Mouse (Mus musculus) embryonic facial prominence, embryonic 12.5 days (tissue): ENCODE measurements around the gene Fli1. TPM values are rescaled to one million over a fixed set of nuclear protein-coding genes. Genes with fewer than 3 reads are reported as not detected.

ENCODE experiments used
- ATAC-seq: fragments of 200-750 bp; cut with Nextera tagmentation; 2 replicates; pipeline ENCODE4 v1.8.0; 2017; ENCODE audit not compliant: insufficient number of reproducible peaks, insufficient read depth, low FRiP score, low TSS enrichment
- H3K27ac ChIP-seq: fragments of 300-500 bp; sonication (generic); 2 replicates; pipeline ENCODE4 v1.5.1; 2016; ENCODE audit warnings: mild to moderate bottlenecking
- H3K27me3 ChIP-seq: fragments of 300-500 bp; sonication (generic); 2 replicates; pipeline ENCODE4 v1.6.1; 2016; ENCODE audit warnings: mild to moderate bottlenecking, moderate library complexity
- H3K36me3 ChIP-seq: fragments of 300-500 bp; sonication (generic); 2 replicates; pipeline ENCODE4 v1.6.1; 2016; ENCODE audit warnings: mild to moderate bottlenecking
- H3K4me1 ChIP-seq: fragments of 300-500 bp; sonication (generic); 2 replicates; pipeline ENCODE4 v1.6.1; 2016
- H3K4me2 ChIP-seq: fragments of 300-500 bp; sonication (generic); replicated peaks from 2 replicates; pipeline ENCODE4 v1.6.1; 2016; ENCODE audit warnings: mild to moderate bottlenecking, moderate library complexity
- H3K4me3 ChIP-seq: fragments of 300-500 bp; sonication (generic); 2 replicates; pipeline ENCODE4 v1.5.1; 2016; ENCODE audit warnings: mild to moderate bottlenecking
- H3K9ac ChIP-seq: fragments of 300-500 bp; sonication (generic); 2 replicates; pipeline ENCODE4 v1.6.1; 2016; ENCODE audit warnings: mild to moderate bottlenecking, moderate library complexity
- H3K9me3 ChIP-seq: fragments of 300-500 bp; sonication (generic); 2 replicates; pipeline ENCODE4 v1.6.1; 2016; ENCODE audit warnings: mild to moderate bottlenecking, moderate library complexity
- WGBS: fragments of 180-500 bp; shearing (Covaris S2); methylation state at CpG from one replicate; pipeline ENCODE4 v1.1.7; 2016; 5-methylcytosine and 5-hydroxymethylcytosine counted together
- polyA plus RNA-seq: library from polyadenylated mRNA; unstranded; fragments of >200 nt; fragmentation: Nextera tagmentation; extraction: Ambion mirVana; gene quantifications from 2 replicates; pipeline ENCODE4 v1.2.1, GENCODE M21; 2016

The Fli1 gene
- polyA plus RNA-seq, 1 experiment from 2014 or later: 40.9 TPM

GRCm38 (mm10) chr9:32376863-32377590, 165.6 kb downstream of the Fli1 start:
- Histone ChIP-seq H3K27ac (no peak overlapping the region), H3K9ac (no peak overlapping the region), H3K36me3 (no peaks in the 10 kb centered on the region), H3K4me2 (no peak overlapping the region), H3K4me3 (no peak overlapping the region), H3K4me1 (no peaks in the 10 kb centered on the region), H3K27me3 (no peaks in the 10 kb centered on the region), H3K9me3 (no peaks in the 10 kb centered on the region)
- ATAC-seq: no peak
- WGBS: 77% methylated on average over 5 of the region's 5 CpGs

- no peak overlapping the region for H3K4me3 ChIP-seq
- no peaks in the 10 kb centered on the region for H3K9me3 ChIP-seq
- H3K27me3 ChIP-seq: no peaks in the 10 kb centered on the region
- H3K4me2 ChIP-seq: no peak overlapping the region
- ATAC-seq: no peak
- 87% methylated on average over 7 of the region's 7 CpGs for WGBS
- H3K27ac ChIP-seq: no peak overlapping the region
- no peaks in the 10 kb centered on the region for H3K36me3 ChIP-seq
- no peak overlapping the region for H3K9ac ChIP-seq
- no peaks in the 10 kb centered on the region for H3K4me1 ChIP-seq
Observed at GRCm38 (mm10) chr9:32376031-32376430, 166.6 kb downstream of the Fli1 start.

- no peaks in the 10 kb centered on the region for H3K9me3 ChIP-seq
- no peaks in the 10 kb centered on the region for H3K27me3 ChIP-seq
- no peak overlapping the region for H3K4me3 ChIP-seq
- no peaks in the 10 kb centered on the region for H3K4me1 ChIP-seq
- no peaks in the 10 kb centered on the region for H3K36me3 ChIP-seq
- no peak overlapping the region for H3K4me2 ChIP-seq
- no peak overlapping the region for H3K9ac ChIP-seq
- ATAC-seq: no peak
- WGBS: 94% methylated on average over 6 of the region's 6 CpGs
- H3K27ac ChIP-seq: no peak overlapping the region
Observed at GRCm38 (mm10) chr9:32373656-32374055, 169.0 kb downstream of the Fli1 start.

Other genes with a start within 250 kb of the Fli1 start
- gene Kcnj5, start 198.5 kb downstream of the Fli1 start, polyA plus RNA-seq: 0.33 and 0.36 TPM in 2 replicates
- gene Kcnj1, start 170.4 kb downstream of the Fli1 start, polyA plus RNA-seq: not detected in 2 replicates
- 43.7 and 46.0 TPM in 2 replicates for gene Ets1, start 93.4 kb upstream of the Fli1 start, polyA plus RNA-seq